Mouse (Mus musculus): Measurements from ENCODE around the gene D630036H23Rik. TPM values are rescaled to one million over a fixed set of nuclear protein-coding genes. Genes with fewer than 3 reads are reported as not detected.
A peak's percentile ranks its signal among the peaks of the same experiment; 100 is the strongest.

D630036H23Rik gene
- total RNA-seq (2014; rRNA removed): 1.1 and 2.9 TPM in 2 replicates
- 1.4 and 2.4 TPM in 2 replicates for polyA plus RNA-seq (2015; fragmentation: Nextera tagmentation; extraction: Ambion mirVana)

DNA sequence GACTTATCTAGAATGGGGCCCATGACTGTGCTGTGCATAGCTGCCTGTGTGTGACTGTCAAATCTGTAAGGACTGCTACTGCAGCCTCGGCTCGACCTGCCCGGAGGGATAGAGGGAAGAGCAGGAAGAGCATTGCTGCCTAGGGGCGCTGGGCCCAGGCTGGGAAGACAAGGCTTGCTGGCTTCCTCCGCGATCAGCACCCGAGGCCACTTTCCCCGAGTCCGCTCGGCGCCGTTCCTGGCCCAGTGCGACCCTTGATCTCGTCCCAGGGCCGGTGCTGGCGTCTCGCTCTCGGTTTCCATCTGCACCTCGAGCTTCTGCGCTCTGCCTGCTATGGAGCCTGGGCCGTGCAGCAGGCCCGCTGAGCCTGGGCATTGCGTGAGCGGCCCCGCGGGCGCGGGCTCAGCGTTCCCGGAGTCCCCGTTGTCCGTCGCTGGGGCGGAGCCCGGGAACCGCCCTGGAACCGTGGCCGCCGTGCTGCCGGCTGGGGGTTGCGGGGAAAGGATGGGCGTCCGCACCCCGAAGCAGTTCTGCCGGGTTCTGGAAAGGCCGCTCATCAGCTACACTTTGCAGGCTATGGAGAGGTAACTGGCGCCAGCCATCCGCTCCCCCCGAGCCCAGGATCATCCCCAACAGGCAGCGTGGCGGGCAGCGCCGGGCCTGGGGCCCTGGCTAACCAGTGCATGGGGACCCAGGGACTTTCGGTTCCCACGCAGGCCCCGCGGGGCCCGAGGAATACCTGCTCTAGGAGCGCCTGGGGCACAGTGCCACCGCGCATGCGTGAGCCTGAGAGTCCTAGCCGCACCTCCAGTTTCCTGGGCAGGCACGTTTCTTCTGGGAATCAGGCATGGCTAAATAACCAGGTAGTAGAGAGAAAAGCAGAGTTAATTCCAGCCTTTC lies at the start of gene D630036H23Rik, which contains the start of gene Ispd:
TSS of gene D630036H23Rik (minus strand) at position 741 of the 900 bp plus-strand sequence.
TSS of gene Ispd (plus strand) at position 10 of the 900 bp plus-strand sequence.
- WGBS: 2% methylated on average over 64 of the region's 64 CpGs
- no peaks in the 10 kb centered on the region for H3K36me3 ChIP-seq (ENCODE audit: insufficient read depth)
- peak; percentile 95 for ATAC-seq
- TF ChIP-seq CTCF (IDR thresholded peaks at IDR 0.05; ENCODE audit: low read depth): peak; percentile 27; the same call in 1 of the 2 replicates
- peak within 1 kb of the TSS; percentile 88 for H3K4me2 ChIP-seq (ENCODE audit: low read depth)
- peaks cover 3% of the 10 kb centered on the region; the same call in 1 of the 2 replicates for H3K4me1 ChIP-seq (ENCODE audit: insufficient read depth)
- H3K4me3 ChIP-seq (ENCODE audit: low read depth, low read length): peak within 1 kb of the TSS; percentile 53
- no peaks in the 10 kb centered on the region for H3K27me3 ChIP-seq (ENCODE audit: insufficient read depth, low read length)
- no peaks in the 10 kb centered on the region for H3K9me3 ChIP-seq (ENCODE audit: low read length)
- H3K27ac ChIP-seq (ENCODE audit: low read depth, low read length): peak within 1 kb of the TSS; percentile 97
- peak within 1 kb of the TSS; percentile 100 for H3K9ac ChIP-seq
- peak; percentile 92 for DNase-seq

DNA sequence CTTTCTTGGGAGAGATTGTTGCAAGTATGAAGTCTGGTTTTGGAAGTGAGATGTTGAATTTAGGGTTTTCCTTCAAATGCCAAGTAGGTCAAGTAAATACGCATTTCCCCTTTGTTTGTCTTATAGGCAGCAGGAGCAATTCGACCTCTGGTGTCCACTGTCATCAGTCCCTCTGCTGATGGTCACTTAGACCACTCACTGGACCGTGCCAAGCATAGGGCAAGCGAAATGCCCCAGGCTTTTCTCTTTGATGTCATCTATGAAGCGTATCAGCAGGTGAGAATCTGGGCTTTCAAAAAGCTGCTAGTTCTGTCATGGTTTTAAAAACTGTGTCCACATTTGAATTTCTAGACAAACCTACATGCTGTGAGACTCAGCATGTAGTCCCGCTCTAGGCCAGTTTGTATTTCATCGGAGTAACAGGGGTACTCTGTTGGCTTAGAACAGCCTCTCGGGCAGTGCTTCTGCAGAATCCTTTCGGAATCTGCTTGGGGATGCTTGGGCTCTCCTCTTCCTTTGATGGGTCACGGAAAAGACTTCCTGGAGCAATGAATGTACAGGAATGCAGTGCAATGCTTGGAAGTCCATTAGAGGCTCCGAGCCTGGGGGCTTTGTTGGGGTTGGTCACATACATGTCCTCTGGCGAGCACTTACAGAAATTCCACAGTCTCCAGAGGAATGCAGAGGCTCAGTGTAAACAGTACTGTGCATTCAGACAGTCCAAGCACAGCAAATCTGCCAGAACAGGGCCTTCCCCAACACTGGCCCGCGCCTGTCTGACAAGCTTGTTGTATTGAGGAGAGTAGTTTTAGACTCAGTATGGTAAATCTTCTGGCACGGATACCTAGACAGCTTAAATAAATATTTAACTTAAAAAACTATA lies 44.4 kb upstream of the D630036H23Rik start:
- ATAC-seq: no peak
- no peak for DNase-seq

DNA sequence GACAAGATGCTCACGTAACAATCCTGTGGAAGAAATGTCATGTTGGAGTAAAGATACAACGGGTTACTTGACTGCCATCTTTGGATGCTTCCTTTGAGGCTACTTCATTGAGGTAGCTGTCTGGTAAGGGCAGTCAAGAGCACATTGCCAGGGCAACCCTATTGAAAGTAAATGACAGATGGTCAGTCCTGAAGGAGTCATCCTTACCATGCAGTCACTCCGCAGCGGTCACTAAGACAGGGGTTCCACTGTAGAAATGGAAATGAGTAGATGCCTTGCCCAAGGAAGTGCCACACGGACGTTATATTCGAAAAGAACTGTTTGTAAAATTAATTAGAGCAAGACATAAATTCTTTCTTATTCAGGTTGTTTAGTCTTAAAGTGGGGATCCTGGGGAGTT lies 43.3 kb upstream of the D630036H23Rik start:
- TF ChIP-seq CTCF (IDR thresholded peaks at IDR 0.05; ENCODE audit: low read depth): no peak
- H3K36me3 ChIP-seq (ENCODE audit: insufficient read depth): no peaks in the 10 kb centered on the region

More for the DNA sequence above, 44.4 kb upstream of the D630036H23Rik start:
- Histone ChIP-seq H3K27me3 (ENCODE audit: insufficient read depth, low read length) (no peaks in the 10 kb centered on the region), H3K4me1 (ENCODE audit: insufficient read depth) (no peaks in the 10 kb centered on the region), H3K4me3 (ENCODE audit: low read depth, low read length) (no peak overlapping the region), H3K9ac (no peak overlapping the region), H3K36me3 (ENCODE audit: insufficient read depth) (no peaks in the 10 kb centered on the region), H3K27ac (ENCODE audit: low read depth, low read length) (no peak overlapping the region), H3K4me2 (ENCODE audit: low read depth) (no peak overlapping the region), H3K9me3 (ENCODE audit: low read length) (no peaks in the 10 kb centered on the region)
- TF ChIP-seq CTCF (IDR thresholded peaks at IDR 0.05; ENCODE audit: low read depth): no peak
- WGBS: 83% methylated on average over 15 of the region's 15 CpGs

DNA sequence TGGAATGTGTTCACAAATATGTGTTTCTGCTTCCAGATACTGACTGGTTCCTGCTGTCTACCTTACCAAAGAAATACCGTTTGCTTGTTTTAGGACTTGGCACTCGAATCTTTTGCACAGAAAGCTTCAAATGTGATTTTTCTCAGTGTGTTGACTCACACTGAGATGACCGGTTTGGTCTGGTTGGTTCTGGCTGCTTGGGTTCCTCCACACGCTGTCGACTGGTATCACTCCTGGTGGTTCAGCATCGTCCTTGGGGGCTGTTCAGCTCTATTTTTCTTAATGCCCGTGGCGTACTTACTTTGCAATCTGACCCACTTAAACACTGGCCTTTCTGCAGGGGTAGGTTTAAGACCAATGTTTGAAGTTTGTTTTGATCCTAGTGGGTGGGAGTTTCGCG lies 41.7 kb upstream of the D630036H23Rik start:
- Histone ChIP-seq H3K9me3 (ENCODE audit: low read length) (no peaks in the 10 kb centered on the region), H3K9ac (no peak overlapping the region), H3K27me3 (ENCODE audit: insufficient read depth, low read length) (no peaks in the 10 kb centered on the region), H3K4me1 (ENCODE audit: insufficient read depth) (no peaks in the 10 kb centered on the region), H3K4me2 (ENCODE audit: low read depth) (no peak overlapping the region), H3K27ac (ENCODE audit: low read depth, low read length) (no peak overlapping the region), H3K36me3 (ENCODE audit: insufficient read depth) (no peaks in the 10 kb centered on the region), H3K4me3 (ENCODE audit: low read depth, low read length) (no peak overlapping the region)
- whole genome bisulfite sequencing: 74% methylated on average over 10 of the region's 10 CpGs
- TF ChIP-seq CTCF (IDR thresholded peaks at IDR 0.05; ENCODE audit: low read depth): no peak
- no peak for ATAC-seq
- DNase-seq: no peak

More for the DNA sequence above, 43.3 kb upstream of the D630036H23Rik start:
- no peaks in the 10 kb centered on the region for H3K4me1 ChIP-seq (ENCODE audit: insufficient read depth)
- no peak overlapping the region for H3K9ac ChIP-seq
- H3K4me3 ChIP-seq (ENCODE audit: low read depth, low read length): no peak overlapping the region
- no peak overlapping the region for H3K27ac ChIP-seq (ENCODE audit: low read depth, low read length)
- H3K4me2 ChIP-seq (ENCODE audit: low read depth): no peak overlapping the region
- H3K27me3 ChIP-seq (ENCODE audit: insufficient read depth, low read length): no peaks in the 10 kb centered on the region
- H3K9me3 ChIP-seq (ENCODE audit: low read length): no peaks in the 10 kb centered on the region
- WGBS: 70% methylated on average over 7 of the region's 7 CpGs
- ATAC-seq: no peak
- DNase-seq: no peak

DNA sequence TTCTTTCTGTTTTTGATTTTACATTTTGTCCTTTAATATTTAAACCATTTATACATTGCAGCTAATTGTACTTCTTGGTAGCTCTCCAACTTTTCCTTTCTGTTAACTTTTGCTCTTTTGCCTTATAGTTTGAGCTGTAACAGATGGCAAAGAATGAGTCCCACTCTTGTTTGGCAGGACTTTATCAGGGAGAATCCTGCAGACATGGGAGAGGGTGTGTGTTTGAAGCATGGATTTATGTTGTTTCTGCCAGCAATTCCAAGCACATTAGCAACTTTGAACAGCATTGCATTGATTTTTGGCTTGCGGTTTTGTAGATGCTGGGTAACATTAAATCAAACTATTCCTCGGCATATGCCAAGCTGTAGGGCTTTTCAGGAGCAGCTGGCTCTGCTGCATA lies 13.1 kb upstream of the D630036H23Rik start:
- ATAC-seq (peak; percentile 88), DNase-seq (peak; percentile 66)
- Histone ChIP-seq H3K4me3 (ENCODE audit: low read depth, low read length) (no peak overlapping the region), H3K9me3 (ENCODE audit: low read length) (no peaks in the 10 kb centered on the region), H3K4me1 (ENCODE audit: insufficient read depth) (no peaks in the 10 kb centered on the region), H3K27ac (ENCODE audit: low read depth, low read length) (no peak overlapping the region), H3K36me3 (ENCODE audit: insufficient read depth) (no peaks in the 10 kb centered on the region), H3K4me2 (ENCODE audit: low read depth) (no peak overlapping the region), H3K27me3 (ENCODE audit: insufficient read depth, low read length) (no peaks in the 10 kb centered on the region), H3K9ac (no peak overlapping the region)
- 68% methylated on average over 2 of the region's 2 CpGs for WGBS
- TF ChIP-seq CTCF (IDR thresholded peaks at IDR 0.05; ENCODE audit: low read depth): no peak

DNA sequence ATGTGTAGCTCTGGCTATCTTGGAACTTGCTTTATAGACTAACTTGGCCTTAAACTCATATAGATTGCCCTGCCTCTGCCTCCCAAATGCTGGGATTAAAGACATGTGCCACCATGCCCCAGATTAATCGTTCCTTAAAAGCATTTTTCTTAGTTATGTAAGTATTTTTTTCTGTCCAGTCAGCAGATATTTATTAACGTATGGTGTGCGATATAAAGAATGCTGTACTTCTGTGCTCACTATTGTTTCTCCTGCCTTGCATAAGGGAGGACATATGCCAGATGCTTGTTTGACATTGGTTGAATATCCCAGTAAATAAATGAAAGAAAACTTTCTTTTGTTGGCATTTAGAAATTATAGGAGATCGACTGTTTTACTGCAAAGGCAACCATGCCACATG lies 5.0 kb upstream of the D630036H23Rik start:
- no peak overlapping the region for H3K9ac ChIP-seq
- no peak overlapping the region for H3K4me3 ChIP-seq (ENCODE audit: low read depth, low read length)
- no peak for TF ChIP-seq CTCF (IDR thresholded peaks at IDR 0.05; ENCODE audit: low read depth)
- ATAC-seq: no peak
- no peaks in the 10 kb centered on the region for H3K36me3 ChIP-seq (ENCODE audit: insufficient read depth)
- H3K9me3 ChIP-seq (ENCODE audit: low read length): no peaks in the 10 kb centered on the region
- H3K27ac ChIP-seq (ENCODE audit: low read depth, low read length): no peak overlapping the region
- no peaks in the 10 kb centered on the region for H3K27me3 ChIP-seq (ENCODE audit: insufficient read depth, low read length)
- no peaks in the 10 kb centered on the region for H3K4me1 ChIP-seq (ENCODE audit: insufficient read depth)
- H3K4me2 ChIP-seq (ENCODE audit: low read depth): no peak overlapping the region
- DNase-seq: no peak
- 91% methylated on average over 4 of the region's 4 CpGs for WGBS

Measured in forebrain, postnatal 0 days (tissue).